Mouse (Mus musculus) heart, adult 2 months (tissue): ENCODE results near the gene Add2.

ENCODE experiments used
- CTCF ChIP-seq: fragments of 200-600 bp; IDR thresholded peaks from 2 replicates; pipeline ENCODE4 v1.8.1; 2022; ENCODE audit warnings: antibody characterized with exemption, mild to moderate bottlenecking, moderate library complexity
- EP300 ChIP-seq: fragments of 200-500 bp; IDR thresholded peaks from 2 replicates; pipeline ENCODE4 v1.6.1; 2011; ENCODE audit warnings: low read depth, low read length, control low read depth; ENCODE audit not compliant: insufficient read depth

DNA sequence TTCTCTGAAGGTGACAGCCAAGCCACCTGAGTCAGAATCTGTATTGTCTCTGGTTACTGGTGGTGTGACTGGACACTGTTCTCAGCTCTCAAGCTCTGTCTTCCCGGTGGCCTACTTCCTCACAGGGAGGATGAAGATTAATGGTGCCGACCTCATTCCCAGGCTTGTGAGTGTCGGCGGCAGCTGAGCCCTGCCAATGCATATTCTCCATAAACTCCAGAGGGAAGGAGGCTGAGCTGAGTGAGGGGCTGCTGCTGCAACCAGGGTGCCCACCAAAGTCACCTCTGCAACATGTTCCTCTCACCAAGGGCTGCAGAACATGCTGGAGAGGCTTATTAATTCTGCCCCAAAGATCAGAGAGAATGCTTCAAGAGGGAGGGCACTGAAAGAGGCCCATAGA is 24.1 kb downstream of the Add2 start:
- TF ChIP-seq CTCF (no peak), EP300 (no peak)
